Mouse (Mus musculus): ENCODE data around the gene Cypt2. TPM values are rescaled to one million over a fixed set of nuclear protein-coding genes. Genes with fewer than 3 reads are reported as not detected.

Cypt2 gene
- not detected for polyA plus RNA-seq (2014; fragmentation: Illumina TruSeq; extraction: RNeasy Lipid Tissue Mini Kit (QIAGEN cat#74804); ENCODE audit: low read depth, low replicate concordance)

DNA sequence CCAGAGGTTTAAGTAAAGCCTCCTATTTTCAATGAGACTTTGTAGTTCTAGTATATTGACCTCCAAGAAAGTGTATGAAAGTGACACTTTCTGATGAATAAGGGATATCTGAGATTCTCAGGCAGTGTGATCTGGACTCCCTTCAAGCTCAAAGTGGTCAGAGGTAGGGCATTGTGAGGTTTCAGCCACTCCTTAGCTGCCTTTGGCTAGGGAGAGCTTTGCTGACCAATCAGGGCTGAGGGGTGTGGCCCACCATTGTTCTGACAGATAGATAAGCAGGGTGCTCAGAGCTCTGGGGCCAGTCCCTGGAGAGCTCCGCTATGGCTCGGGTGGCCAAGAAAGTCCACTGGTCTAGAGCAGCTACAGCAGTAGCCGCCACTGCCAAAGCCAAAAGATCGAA is at the start of gene Cypt2:
Cypt2 (plus strand) TSS at position 301 of the 400 bp plus-strand sequence.

